Comparison of ENCODE assay signal across 11 mouse cellular contexts in the genomic region with DNA sequence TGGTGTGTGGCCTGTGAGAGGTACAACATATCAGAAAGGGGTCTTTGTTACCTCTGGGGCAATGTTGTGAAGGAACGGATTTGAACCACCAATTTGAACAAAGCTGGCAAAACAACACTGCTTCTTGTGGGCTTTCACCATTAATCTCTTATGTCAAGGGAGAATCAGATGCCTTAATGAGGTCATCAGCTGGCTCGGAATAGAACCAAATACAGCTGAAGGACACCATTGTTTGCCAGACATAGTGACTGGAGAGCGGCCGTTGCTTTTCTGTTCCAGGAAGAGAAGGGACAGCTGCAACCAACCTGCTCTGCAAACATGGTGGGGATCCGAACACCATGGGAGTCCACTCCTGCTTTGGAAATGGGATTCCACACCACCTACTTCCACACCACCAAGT.
"Had no signal": no experiment of that assay in that cellular context is flagged by ENCODE, and none has a peak within 500 bp of the region (broad histone marks: within the 10 kb centered on the region; RNA-seq: fewer than 3 reads in every experiment).

No protein-coding gene starts in this region.

- DNase-seq: kidney, adult 9 months; kidney, postnatal 36 days; layer of hippocampus, postnatal 36 days; liver; liver, embryonic 13.5 days; liver, postnatal 0 days; lung, postnatal 14 days; right cerebral cortex, adult 18-20 months; right cerebral cortex, postnatal 25 days; thymus, adult 18-20 months; thymus, postnatal 14 days had no signal
